ENCODE assay signal across 27 mouse cellular contexts in the genomic region with DNA sequence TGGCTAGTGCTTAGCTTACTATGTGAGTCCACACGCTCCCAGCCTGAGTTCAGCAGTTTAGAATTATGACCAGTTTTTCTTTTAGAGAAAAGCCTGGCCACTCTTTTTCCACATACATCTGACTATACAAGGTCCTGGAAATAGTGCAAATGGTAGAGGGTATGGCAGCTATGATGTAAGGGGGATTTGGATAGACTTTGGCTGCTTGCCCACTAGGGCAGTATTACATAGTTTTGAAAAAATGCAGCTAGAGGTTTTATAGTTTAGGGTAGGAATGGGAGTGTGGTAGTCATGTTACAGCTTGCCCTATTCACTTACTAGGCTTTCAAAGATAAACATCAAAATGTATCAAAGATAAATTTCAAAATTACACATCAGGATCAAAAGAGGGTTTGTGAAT. TPM values are rescaled to one million over a fixed set of nuclear protein-coding genes. Genes with fewer than 3 reads are reported as not detected.
DNase-seq lines count a peak whose midpoint lies in the region; ATAC-seq and TF ChIP-seq lines count a peak whose summit lies in the region.
"Had no signal": no experiment of that assay in that cellular context is flagged by ENCODE, and none has a peak within 500 bp of the region (broad histone marks: within the 10 kb centered on the region; RNA-seq: fewer than 3 reads in every experiment).

No protein-coding gene starts in this region.

- ATAC-seq in embryonic facial prominence, embryonic 14.5 days (ENCODE audit: low read depth) = peak; percentile 50; the same call in 1 of the 2 replicates
- ATAC-seq in lung, embryonic 14.5 days (ENCODE audit: insufficient read depth) = no peak
- no peak for ATAC-seq in forebrain, embryonic 11.5 days (replicated peaks; ENCODE audit: low FRiP score)
- ATAC-seq: activated CD4-positive, CD25-positive, alpha-beta regulatory T cell, adult 4 months; forebrain, embryonic 13.5 days; forebrain, embryonic 16.5 days had no signal

- H3K27me3 ChIP-seq in embryonic facial prominence, embryonic 14.5 days (replicated peaks; ENCODE audit: control insufficient read depth, insufficient read depth, low read length) = no peaks in the 10 kb centered on the region
- no peaks in the 10 kb centered on the region for H3K27me3 ChIP-seq in embryonic facial prominence, embryonic 10.5 days (replicated peaks; ENCODE audit: low read depth, poor library complexity, severe bottlenecking)
- H3K27me3 ChIP-seq in lung, embryonic 14.5 days (ENCODE audit: insufficient read depth, low read length) = no peaks in the 10 kb centered on the region
- no peaks in the 10 kb centered on the region for H3K27me3 ChIP-seq in forebrain, embryonic 11.5 days (ENCODE audit: control insufficient read depth, insufficient read depth, low read length)
- H3K27me3 ChIP-seq: CH12.LX; embryonic facial prominence, embryonic 12.5 days; forebrain, embryonic 13.5 days; heart, embryonic 13.5 days; hindbrain, embryonic 15.5 days had no signal

- peak; percentile 67 for DNase-seq in embryonic facial prominence, embryonic 14.5 days (ENCODE audit: low spot score)
- DNase-seq in embryonic facial prominence, embryonic 10.5 days (ENCODE audit: low spot score) = no peak
- peak; percentile 57 for DNase-seq in lung, embryonic 14.5 days
- no peak for DNase-seq in lung, postnatal 10 days
- DNase-seq in NIH3T3 (ENCODE audit: low read depth) = peak; percentile 59
- no peak for DNase-seq in forebrain, embryonic 11.5 days (ENCODE audit: low spot score)
- no peak for DNase-seq in left cerebral cortex, adult 9 months (ENCODE audit: low spot score in 2 of 2)
- DNase-seq: adrenal gland, postnatal 10 days; adrenal gland, postnatal 36 days; B cell, adult 2 months; cerebellum, adult 18-20 months; cerebellum, adult 9-10 months; cerebellum, postnatal 14 days; gastrocnemius, postnatal 10 days; gastrocnemius, postnatal 36 days; heart, adult 2 months; heart, postnatal 14 days; heart, postnatal 4 days had no signal

- no peak overlapping the region for H3K27ac ChIP-seq in embryonic facial prominence, embryonic 14.5 days (replicated peaks; ENCODE audit: low read depth, low read length)
- no peak overlapping the region for H3K27ac ChIP-seq in embryonic facial prominence, embryonic 10.5 days (replicated peaks)
- no peak overlapping the region for H3K27ac ChIP-seq in lung, embryonic 14.5 days (ENCODE audit: low read depth)
- H3K27ac ChIP-seq in forebrain, embryonic 11.5 days (ENCODE audit: low read depth, low read length) = no peak overlapping the region
- H3K27ac ChIP-seq: embryonic facial prominence, embryonic 12.5 days; forebrain, embryonic 13.5 days; heart, adult 2 months; heart, embryonic 10.5 days; heart, embryonic 13.5 days; hindbrain, embryonic 15.5 days had no signal

- no peak for TF ChIP-seq CTCF in lung, embryonic 14.5 days (IDR thresholded peaks at IDR 0.05; ENCODE audit: low read depth)

- H3K4me3 ChIP-seq in embryonic facial prominence, embryonic 14.5 days (ENCODE audit: low read depth, low read length) = no peak overlapping the region
- H3K4me3 ChIP-seq in embryonic facial prominence, embryonic 10.5 days = no peak overlapping the region
- no peak overlapping the region for H3K4me3 ChIP-seq in lung, embryonic 14.5 days (ENCODE audit: low read depth, low read length)
- no peak overlapping the region for H3K4me3 ChIP-seq in forebrain, embryonic 11.5 days (ENCODE audit: low read depth, low read length)
- H3K4me3 ChIP-seq: embryonic facial prominence, embryonic 12.5 days; erythroblast, embryonic 14.5 days; forebrain, embryonic 13.5 days; heart, adult 2 months; heart, embryonic 10.5 days; heart, embryonic 13.5 days; hindbrain, embryonic 15.5 days had no signal

- H3K9me3 ChIP-seq in embryonic facial prominence, embryonic 14.5 days (ENCODE audit: control insufficient read depth, low read length) = peaks cover 52% of the 10 kb centered on the region
- peaks cover 45% of the 10 kb centered on the region for H3K9me3 ChIP-seq in embryonic facial prominence, embryonic 10.5 days
- peaks cover 36% of the 10 kb centered on the region for H3K9me3 ChIP-seq in lung, embryonic 14.5 days (ENCODE audit: low read depth, low read length)
- H3K9me3 ChIP-seq in forebrain, embryonic 11.5 days (ENCODE audit: control insufficient read depth, low read length) = peaks cover 28% of the 10 kb centered on the region

- no peak overlapping the region for H3K4me2 ChIP-seq in embryonic facial prominence, embryonic 14.5 days (ENCODE audit: low read depth, low read length)
- no peak overlapping the region for H3K4me2 ChIP-seq in lung, embryonic 14.5 days
- no peak overlapping the region for H3K4me2 ChIP-seq in forebrain, embryonic 11.5 days (ENCODE audit: low read depth, low read length, severe bottlenecking)
- H3K4me2 ChIP-seq: embryonic facial prominence, embryonic 12.5 days; forebrain, embryonic 13.5 days; heart, embryonic 13.5 days; hindbrain, embryonic 15.5 days had no signal

- no peaks in the 10 kb centered on the region for H3K4me1 ChIP-seq in embryonic facial prominence, embryonic 14.5 days (ENCODE audit: control insufficient read depth, insufficient read depth, low read length)
- H3K4me1 ChIP-seq in embryonic facial prominence, embryonic 10.5 days = no peaks in the 10 kb centered on the region
- H3K4me1 ChIP-seq in lung, embryonic 14.5 days (ENCODE audit: insufficient read depth) = no peaks in the 10 kb centered on the region
- no peaks in the 10 kb centered on the region for H3K4me1 ChIP-seq in forebrain, embryonic 11.5 days (replicated peaks; ENCODE audit: control insufficient read depth, insufficient read depth, low read length)
- H3K4me1 ChIP-seq: embryonic facial prominence, embryonic 12.5 days; forebrain, embryonic 13.5 days; heart, embryonic 10.5 days; heart, embryonic 13.5 days; hindbrain, embryonic 15.5 days had no signal

- 100% methylated on average over 1 of the region's 1 CpGs for WGBS in embryonic facial prominence, embryonic 14.5 days
- 98% methylated on average over 1 of the region's 1 CpGs for WGBS in embryonic facial prominence, embryonic 10.5 days
- 92% methylated on average over 1 of the region's 1 CpGs for WGBS in lung, embryonic 14.5 days
- WGBS in forebrain, embryonic 11.5 days = 100% methylated on average over 1 of the region's 1 CpGs

- H3K36me3 ChIP-seq in embryonic facial prominence, embryonic 14.5 days (ENCODE audit: control insufficient read depth, insufficient read depth, low read length) = peaks cover 65% of the 10 kb centered on the region
- H3K36me3 ChIP-seq in embryonic facial prominence, embryonic 10.5 days (replicated peaks) = peaks cover 83% of the 10 kb centered on the region
- H3K36me3 ChIP-seq in lung, embryonic 14.5 days (ENCODE audit: insufficient read depth) = peaks cover 65% of the 10 kb centered on the region
- peaks cover 48% of the 10 kb centered on the region for H3K36me3 ChIP-seq in forebrain, embryonic 11.5 days (ENCODE audit: control insufficient read depth, insufficient read depth, low read length)

- no peak overlapping the region for H3K9ac ChIP-seq in embryonic facial prominence, embryonic 14.5 days (ENCODE audit: low read depth, low read length)
- H3K9ac ChIP-seq in lung, embryonic 14.5 days = no peak overlapping the region
- H3K9ac ChIP-seq in forebrain, embryonic 11.5 days (ENCODE audit: low read length) = no peak overlapping the region
- H3K9ac ChIP-seq: embryonic facial prominence, embryonic 12.5 days; forebrain, embryonic 13.5 days; heart, embryonic 13.5 days; hindbrain, embryonic 15.5 days had no signal

RNA-seq across cellular contexts. Expression of gene Zfp157, which starts 17.8 kb away (rescaled TPM):
- polyA plus RNA-seq in embryonic facial prominence, embryonic 14.5 days (2014; fragmentation: Nextera tagmentation; extraction: Ambion mirVana) = 27.2 and 35.2 TPM in 2 replicates
- 38.9 and 44.9 TPM in 2 replicates for polyA plus RNA-seq in embryonic facial prominence, embryonic 10.5 days (2016; fragmentation: Nextera tagmentation; extraction: Ambion mirVana)
- polyA plus RNA-seq in lung, embryonic 14.5 days (2014; fragmentation: Nextera tagmentation; extraction: Ambion mirVana) = 35.5 and 41.9 TPM in 2 replicates
- polyA plus RNA-seq in forebrain, embryonic 11.5 days (2014; fragmentation: Nextera tagmentation; extraction: Ambion mirVana) = 50.4 and 53.7 TPM in 2 replicates

Comparison
In these comparisons a context has a peak if more than half of its experiments do, and no peak if none do; other contexts are left out.
1. DNase-seq: peak in embryonic facial prominence, embryonic 14.5 days (single experiment), lung, embryonic 14.5 days (single experiment) and NIH3T3 (single experiment); none in embryonic facial prominence, embryonic 10.5 days (single experiment), lung, postnatal 10 days (single experiment), forebrain, embryonic 11.5 days (single experiment) and left cerebral cortex, adult 9 months (0 of 2).